Mouse (Mus musculus) MEL (cell line): ENCODE results near the gene Elf5. TPM values are rescaled to one million over a fixed set of nuclear protein-coding genes. Genes with fewer than 3 reads are reported as not detected.

Source experiments
- DNase-seq: peaks from one replicate; pipeline ENCODE4 v3.0.0; 2011; ENCODE audit warnings: low read depth, low spot score
- H3K27ac ChIP-seq: 2 replicates; pipeline ENCODE4 v1.5.1; 2012; ENCODE audit warnings: low read depth, mild to moderate bottlenecking, control low read depth, low read length, moderate library complexity; ENCODE audit not compliant: control insufficient read depth
- H3K27me3 ChIP-seq, 2 experiments: fragments of 150-350 bp in 1 of 2; sonication (generic) in 1 of 2; 2 replicates each; pipeline ENCODE4 v1.6.1; 2012; ENCODE audit warnings: low read length in 2 of 2, mild to moderate bottlenecking in 2 of 2, improper control_type of control experiment in 1 of 2, moderate library complexity in 1 of 2; ENCODE audit not compliant: insufficient read depth in 2 of 2, control insufficient read depth in 1 of 2
- H3K36me3 ChIP-seq, 2 experiments: 2 replicates each; pipeline ENCODE4 v1.6.1; 2012 to 2014; ENCODE audit warnings: low read length in 2 of 2, improper control_type of control experiment in 1 of 2, inconsistent platforms in 1 of 2, mild to moderate bottlenecking in 1 of 2; ENCODE audit not compliant: insufficient read depth in 2 of 2, control insufficient read depth in 1 of 2
- H3K4me1 ChIP-seq, 2 experiments: fragments of 150-350 bp in 1 of 2; sonication (generic) in 1 of 2; 2 replicates each; pipeline ENCODE4 v1.6.1; 2012; ENCODE audit warnings: low read length in 2 of 2, improper control_type of control experiment in 1 of 2, mild to moderate bottlenecking in 1 of 2; ENCODE audit not compliant: insufficient read depth in 2 of 2, control insufficient read depth in 1 of 2
- H3K4me3 ChIP-seq, 2 experiments: fragments of 150-350 bp in 1 of 2; sonication (generic) in 1 of 2; 2 replicates each; pipeline ENCODE4 v1.5.1; 2012; ENCODE audit warnings: low read depth in 2 of 2, low read length in 2 of 2, mild to moderate bottlenecking in 2 of 2, moderate library complexity in 2 of 2, control low read depth in 1 of 2, improper control_type of control experiment in 1 of 2; ENCODE audit not compliant: control insufficient read depth in 1 of 2, insufficient read depth in 1 of 2
- H3K79me2 ChIP-seq: 2 replicates; pipeline ENCODE4 v1.6.1; 2012; ENCODE audit warnings: mild to moderate bottlenecking, low read length, moderate library complexity; ENCODE audit not compliant: control insufficient read depth, poor library complexity, insufficient read depth
- H3K9ac ChIP-seq: 2 replicates; pipeline ENCODE4 v1.6.1; 2012; ENCODE audit warnings: low read depth, mild to moderate bottlenecking, control low read depth, low read length, moderate library complexity; ENCODE audit not compliant: control insufficient read depth, poor library complexity, severe bottlenecking
- H3K9me3 ChIP-seq: fragments of 150-350 bp; sonication (generic); replicated peaks from 2 replicates; pipeline ENCODE4 v1.6.1; 2012; ENCODE audit warnings: mild to moderate bottlenecking, low read length, improper control_type of control experiment, moderate library complexity; ENCODE audit not compliant: insufficient read depth
- E2F4 ChIP-seq: IDR thresholded peaks from 2 replicates; pipeline ENCODE4 v1.6.1; 2011; ENCODE audit warnings: low read depth, low read length, improper control_type of control experiment, borderline replicate concordance
- ELF1 ChIP-seq: IDR thresholded peaks from 2 replicates; pipeline ENCODE4 v1.6.1; 2014; ENCODE audit warnings: low read depth, mild to moderate bottlenecking, inconsistent platforms, low read length, improper control_type of control experiment, moderate library complexity
- ETS1 ChIP-seq: IDR thresholded peaks from 2 replicates; pipeline ENCODE4 v1.6.1; 2012; ENCODE audit warnings: low read depth, mild to moderate bottlenecking, inconsistent platforms, low read length, improper control_type of control experiment, moderate library complexity
- JUND ChIP-seq: IDR thresholded peaks from 2 replicates; pipeline ENCODE4 v1.6.1; 2011; ENCODE audit warnings: low read depth, mild to moderate bottlenecking, improper control_type of control experiment, low read length
- MAX ChIP-seq: IDR thresholded peaks from 2 replicates; pipeline ENCODE4 v1.6.1; 2011; ENCODE audit warnings: low read length, improper control_type of control experiment
- MAZ ChIP-seq: IDR thresholded peaks from 2 replicates; pipeline ENCODE4 v1.6.1; 2012; ENCODE audit warnings: low read depth, mild to moderate bottlenecking, inconsistent platforms, low read length, improper control_type of control experiment
- MEF2A ChIP-seq: IDR thresholded peaks from 2 replicates; pipeline ENCODE4 v1.6.1; 2014; ENCODE audit warnings: low read depth, mild to moderate bottlenecking, inconsistent platforms, low read length, improper control_type of control experiment; ENCODE audit not compliant: poor library complexity, insufficient replicate concordance, severe bottlenecking; ENCODE audit errors: extremely low read depth
- NELFE ChIP-seq: IDR thresholded peaks from 2 replicates; pipeline ENCODE4 v1.6.1; 2011; ENCODE audit warnings: low read depth, low read length, improper control_type of control experiment
- POLR2AphosphoS2 ChIP-seq: IDR thresholded peaks from 2 replicates; pipeline ENCODE4 v1.6.1; 2011; ENCODE audit warnings: low read length, improper control_type of control experiment
- POLR2AphosphoS5 ChIP-seq: IDR thresholded peaks from 2 replicates; pipeline ENCODE4 v1.6.1; 2012; ENCODE audit warnings: low read depth, borderline replicate concordance, mild to moderate bottlenecking, inconsistent platforms, low read length, moderate library complexity, mixed read lengths
- RAD21 ChIP-seq: IDR thresholded peaks from 2 replicates; pipeline ENCODE4 v1.6.1; 2011; ENCODE audit warnings: mild to moderate bottlenecking, low read depth, low read length, improper control_type of control experiment
- SMC3 ChIP-seq: IDR thresholded peaks from 2 replicates; pipeline ENCODE4 v1.6.1; 2011; ENCODE audit warnings: low read depth, low read length, improper control_type of control experiment
- TAL1 ChIP-seq: IDR thresholded peaks from 2 replicates; pipeline ENCODE4 v1.6.1; 2012; ENCODE audit warnings: mild to moderate bottlenecking, inconsistent platforms, low read length, moderate library complexity, mixed read lengths
- TBP ChIP-seq: IDR thresholded peaks from 2 replicates; pipeline ENCODE4 v1.8.0; 2011; ENCODE audit warnings: low read depth, low read length, improper control_type of control experiment
- TCF12 ChIP-seq: IDR thresholded peaks from 2 replicates; pipeline ENCODE4 v1.6.1; 2014; ENCODE audit warnings: low read depth, mild to moderate bottlenecking, inconsistent platforms, low read length, improper control_type of control experiment, moderate library complexity
- UBTF ChIP-seq: IDR thresholded peaks from 2 replicates; pipeline ENCODE4 v1.6.1; 2012; ENCODE audit warnings: low read depth, mild to moderate bottlenecking, inconsistent platforms, low read length, improper control_type of control experiment, moderate library complexity, borderline replicate concordance; ENCODE audit not compliant: insufficient read depth
- USF2 ChIP-seq, 2 experiments: IDR thresholded peaks; 2 replicates each; pipeline ENCODE4 v1.6.1; 2011 to 2012; ENCODE audit warnings: improper control_type of control experiment in 2 of 2, low read length in 2 of 2, borderline replicate concordance in 1 of 2, inconsistent platforms in 1 of 2, low read depth in 1 of 2, mild to moderate bottlenecking in 1 of 2; ENCODE audit not compliant: insufficient read depth in 1 of 2
- ZC3H11A ChIP-seq: IDR thresholded peaks from 2 replicates; pipeline ENCODE4 v1.6.1; 2012; ENCODE audit warnings: low read depth, mild to moderate bottlenecking, inconsistent platforms, low read length, improper control_type of control experiment
- ZKSCAN1 ChIP-seq: IDR thresholded peaks from 2 replicates; pipeline ENCODE4 v1.6.1; 2012; ENCODE audit warnings: low read depth, mild to moderate bottlenecking, inconsistent platforms, low read length, improper control_type of control experiment, moderate library complexity
- polyA plus RNA-seq, 2 experiments: library from polyadenylated mRNA; stranded (reverse) in 1 of 2; unstranded in 1 of 2; fragments of >175 nt in 1 of 2; fragments of >200 nt in 1 of 2; gene quantifications; 2 replicates each; pipeline versions ENCODE4 v1.2.1 to v1.2.4; 2012; ENCODE audit warnings: low replicate concordance in 2 of 2, low read depth in 1 of 2; ENCODE audit not compliant: insufficient read length in 2 of 2, insufficient read depth in 1 of 2, missing spikeins in 1 of 2
- total RNA-seq: library from RNA; depleted of rRNA; stranded (reverse); fragments of 300-350 nt; gene quantifications from 2 replicates; pipeline ENCODE4 v1.2.3, GENCODE M21; 2012

Gene Elf5
- total and polyA plus RNA-seq, 3 experiments = 0.07 TPM; not detected in 2

DNA sequence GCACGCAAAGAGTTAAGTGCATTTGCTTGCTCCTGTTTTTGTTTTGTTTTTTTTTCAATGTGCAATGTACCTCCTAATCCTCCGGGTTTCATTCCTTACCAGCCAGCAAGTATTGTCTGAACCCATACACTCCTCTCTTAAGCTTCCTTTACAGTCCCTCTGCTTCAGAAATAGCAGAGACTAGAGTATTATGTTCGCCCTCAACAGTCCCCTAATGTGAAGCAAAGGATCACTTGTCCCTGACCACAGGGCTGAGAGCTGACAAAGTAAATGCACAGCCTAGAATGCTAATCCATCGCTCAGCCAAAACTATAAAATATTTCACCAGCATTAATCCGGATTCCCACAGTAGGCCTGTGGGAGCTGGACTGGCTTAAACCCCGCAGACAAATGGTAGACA lies 13.4 kb upstream of the Elf5 start:
- H3K9ac ChIP-seq = no peak overlapping the region
- H3K27ac ChIP-seq = no peak overlapping the region
- H3K36me3 ChIP-seq = no peaks in the 10 kb centered on the region
- TF ChIP-seq SMC3 = no peak
- TF ChIP-seq TAL1 = no peak
- TF ChIP-seq ZC3H11A = no peak
- no peak for TF ChIP-seq JUND
- TF ChIP-seq ETS1 = no peak
- no peak for TF ChIP-seq POLR2AphosphoS2
- TF ChIP-seq TCF12 = no peak
- no peak for TF ChIP-seq POLR2AphosphoS5
- no peak for TF ChIP-seq ELF1
- no peak for TF ChIP-seq UBTF
- TF ChIP-seq TBP = no peak
- no peak for TF ChIP-seq MEF2A
- no peak for TF ChIP-seq ZKSCAN1
- TF ChIP-seq NELFE = no peak
- TF ChIP-seq MAZ = no peak
- no peak for TF ChIP-seq E2F4
- no peaks in the 10 kb centered on the region for H3K79me2 ChIP-seq
- H3K9me3 ChIP-seq = no peaks in the 10 kb centered on the region
- DNase-seq = no peak
- H3K4me1 ChIP-seq = no peaks in the 10 kb centered on the region
- H3K27me3 ChIP-seq = peaks cover 6 to 8% of the 10 kb centered on the region in 2 experiments
- H3K4me3 ChIP-seq = no peak overlapping the region

DNA sequence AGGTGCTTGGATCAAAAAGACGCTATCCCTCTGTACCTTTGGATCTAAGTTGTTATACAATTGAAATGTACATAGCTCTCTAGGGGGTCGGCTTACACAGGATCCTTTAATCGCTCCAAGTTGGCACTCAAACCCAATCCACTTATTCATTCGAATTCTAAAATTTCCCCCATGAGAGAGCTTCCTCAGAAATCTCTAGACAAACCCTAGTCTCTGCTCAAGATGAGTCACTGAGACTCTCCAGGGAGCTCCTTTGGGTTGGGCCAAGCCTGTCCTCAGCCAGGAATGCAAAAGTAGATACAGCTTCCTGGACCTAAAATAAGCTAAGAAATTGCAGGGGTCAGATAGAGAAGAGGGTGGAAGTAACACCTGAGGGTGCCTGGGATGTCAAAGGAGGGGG lies 10.8 kb upstream of the Elf5 start:
- no peaks in the 10 kb centered on the region for H3K36me3 ChIP-seq
- TF ChIP-seq ZKSCAN1 = no peak
- TF ChIP-seq JUND = no peak
- no peak for TF ChIP-seq ETS1
- TF ChIP-seq RAD21 = no peak
- TF ChIP-seq MAX = no peak
- no peak for TF ChIP-seq USF2 (IDR thresholded peaks at IDR 0.05; ENCODE audit: borderline replicate concordance in 1 of 2, insufficient read depth in 1 of 2, low read depth in 1 of 2, low read length in 2 of 2)
- TF ChIP-seq TBP = no peak
- TF ChIP-seq TAL1 = no peak
- no peak for TF ChIP-seq MAZ
- TF ChIP-seq, all 39 proteins: peak for 0
- no peak overlapping the region for H3K9ac ChIP-seq
- H3K27me3 ChIP-seq = peaks cover 8 to 12% of the 10 kb centered on the region in 2 experiments
- DNase-seq = no peak
- H3K4me1 ChIP-seq = no peaks in the 10 kb centered on the region
- no peak overlapping the region for H3K27ac ChIP-seq
- no peaks in the 10 kb centered on the region for H3K9me3 ChIP-seq
- no peak overlapping the region for H3K4me3 ChIP-seq
- H3K79me2 ChIP-seq = no peaks in the 10 kb centered on the region
